Mouse (Mus musculus) testis, adult 10 weeks (tissue): ENCODE results near the gene Slc19a1. TPM values are rescaled to one million over a fixed set of nuclear protein-coding genes. Genes with fewer than 3 reads are reported as not detected.

ENCODE experiments used
- polyA plus RNA-seq: library from polyadenylated mRNA; stranded (reverse); fragments of 350-450 nt; fragmentation: Illumina TruSeq; extraction: RNeasy Lipid Tissue Mini Kit (QIAGEN cat#74804); gene quantifications from one replicate; pipeline ENCODE4 v1.2.3, GENCODE M21; 2014; ENCODE audit warnings: low read depth, low replicate concordance

The Slc19a1 gene
- polyA plus RNA-seq, result 0.24 TPM

GRCm38 (mm10) chr10:77031768-77032375 is at the start of gene Slc19a1:
Slc19a1 (plus strand) TSS chr10:77032241.

Other genes starting within 250 kb of the Slc19a1 start
- 79.7 TPM for gene Pcbp3, start 70.4 kb upstream of the Slc19a1 start, polyA plus RNA-seq
- gene Col18a1, start 134.3 kb downstream of the Slc19a1 start, polyA plus RNA-seq, result 1.3 TPM
- 3.0 TPM for gene Pofut2, start 227.0 kb downstream of the Slc19a1 start, polyA plus RNA-seq